Mouse (Mus musculus): ENCODE measurements at regions not wholly inside any gene's neighbourhood (a gene's known extent, or its start where the extent isn't known, plus 50 kb on each side); places are given as distances from the start of the nearest gene placed in this dataset.
"Not testable (repeated sequence)": the region's sequence is repeated elsewhere in the genome, so short reads cannot be mapped to it uniquely, and the experiment has no call there.

GRCm38 (mm10) chrX:105655591-105655990, 108.5 kb upstream of the Fgf16 start:
- H3K4me1 ChIP-seq (ENCODE audit: control insufficient read depth, insufficient read depth, low read length); H3K27ac ChIP-seq (ENCODE audit: insufficient read depth, low read length); DNase-seq; H3K4me3 ChIP-seq (replicated peaks; ENCODE audit: insufficient read depth, low read depth, low read length); H3K27me3 ChIP-seq (ENCODE audit: control insufficient read depth, insufficient read depth, low read length): not testable (repeated sequence)
- 88% methylated on average over 2 of the region's 2 CpGs for WGBS

GRCm38 (mm10) chrX:105670531-105670930, 93.5 kb upstream of the Fgf16 start:
- Histone ChIP-seq H3K4me1 (ENCODE audit: control insufficient read depth, insufficient read depth, low read length) (no peaks in the 10 kb centered on the region), H3K27me3 (ENCODE audit: control insufficient read depth, insufficient read depth, low read length) (no peaks in the 10 kb centered on the region), H3K4me3 (replicated peaks; ENCODE audit: insufficient read depth, low read depth, low read length) (no peak overlapping the region), H3K27ac (ENCODE audit: insufficient read depth, low read length) (no peak overlapping the region)
- TF ChIP-seq POLR2A (IDR thresholded peaks at IDR 0.05; ENCODE audit: borderline replicate concordance, insufficient read depth, low read length) (no peak), CTCF (IDR thresholded peaks at IDR 0.05; ENCODE audit: borderline replicate concordance, insufficient read depth, low read depth, low read length) (no peak)
- no peak for DNase-seq
- 75% methylated on average over 2 of the region's 2 CpGs for WGBS

- Histone ChIP-seq H3K4me3 (replicated peaks; ENCODE audit: insufficient read depth, low read depth, low read length) (no peak overlapping the region), H3K27ac (ENCODE audit: insufficient read depth, low read length) (no peak overlapping the region), H3K4me1 (ENCODE audit: control insufficient read depth, insufficient read depth, low read length) (no peaks in the 10 kb centered on the region), H3K27me3 (ENCODE audit: control insufficient read depth, insufficient read depth, low read length) (no peaks in the 10 kb centered on the region)
- DNase-seq, result no peak
- 53% methylated on average over 4 of the region's 4 CpGs for WGBS
- TF ChIP-seq POLR2A (IDR thresholded peaks at IDR 0.05; ENCODE audit: borderline replicate concordance, insufficient read depth, low read length) (no peak), CTCF (IDR thresholded peaks at IDR 0.05; ENCODE audit: borderline replicate concordance, insufficient read depth, low read depth, low read length) (no peak)
Measured at GRCm38 (mm10) chrX:105671247-105671646, 92.8 kb upstream of the Fgf16 start.

- Histone ChIP-seq H3K27ac (ENCODE audit: insufficient read depth, low read length) (no peak overlapping the region), H3K4me1 (ENCODE audit: control insufficient read depth, insufficient read depth, low read length) (no peaks in the 10 kb centered on the region), H3K4me3 (replicated peaks; ENCODE audit: insufficient read depth, low read depth, low read length) (no peak overlapping the region), H3K27me3 (ENCODE audit: control insufficient read depth, insufficient read depth, low read length) (no peaks in the 10 kb centered on the region)
- 70% methylated on average over 3 of the region's 3 CpGs for WGBS
- DNase-seq, result no peak
- TF ChIP-seq POLR2A (IDR thresholded peaks at IDR 0.05; ENCODE audit: borderline replicate concordance, insufficient read depth, low read length) (no peak), CTCF (IDR thresholded peaks at IDR 0.05; ENCODE audit: borderline replicate concordance, insufficient read depth, low read depth, low read length) (no peak)
Measured at GRCm38 (mm10) chrX:105674860-105675259, 89.2 kb upstream of the Fgf16 start.

GRCm38 (mm10) chrX:105683678-105684077, 80.4 kb upstream of the Fgf16 start:
- TF ChIP-seq CTCF (IDR thresholded peaks at IDR 0.05; ENCODE audit: borderline replicate concordance, insufficient read depth, low read depth, low read length) (no peak), POLR2A (IDR thresholded peaks at IDR 0.05; ENCODE audit: borderline replicate concordance, insufficient read depth, low read length) (no peak)
- H3K27ac ChIP-seq (ENCODE audit: insufficient read depth, low read length), result no peak overlapping the region
- DNase-seq, result no peak
- H3K4me3 ChIP-seq (replicated peaks; ENCODE audit: insufficient read depth, low read depth, low read length), result no peak overlapping the region
- 66% methylated on average over 8 of the region's 8 CpGs for WGBS
- peaks cover 6% of the 10 kb centered on the region; the same call in 1 of the 2 replicates for H3K4me1 ChIP-seq (ENCODE audit: control insufficient read depth, insufficient read depth, low read length)
- no peaks in the 10 kb centered on the region for H3K27me3 ChIP-seq (ENCODE audit: control insufficient read depth, insufficient read depth, low read length)

DNA sequence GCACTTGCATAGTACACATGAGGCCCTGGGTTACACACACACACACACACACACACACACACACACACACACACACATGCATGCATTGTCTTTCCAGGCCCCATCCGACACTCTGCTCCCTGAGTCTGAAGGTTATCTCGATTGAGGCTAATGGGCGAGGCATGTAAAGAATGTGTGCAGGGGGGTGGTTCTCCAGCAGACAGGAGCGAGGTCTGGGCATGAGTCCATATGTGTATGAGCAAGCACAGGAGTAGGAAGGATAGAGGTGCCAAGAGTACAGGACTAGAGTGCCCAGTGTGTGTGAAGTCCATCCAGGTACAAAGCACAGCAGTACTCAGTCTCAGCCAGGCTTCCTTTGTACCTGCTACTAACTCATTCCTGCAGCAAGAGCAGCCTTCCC, 79.6 kb upstream of the Fgf16 start:
- TF ChIP-seq POLR2A (IDR thresholded peaks at IDR 0.05; ENCODE audit: borderline replicate concordance, insufficient read depth, low read length), result no peak
- no peak for TF ChIP-seq CTCF (IDR thresholded peaks at IDR 0.05; ENCODE audit: borderline replicate concordance, insufficient read depth, low read depth, low read length)
- H3K27ac ChIP-seq (ENCODE audit: insufficient read depth, low read length), result no peak overlapping the region
- H3K27me3 ChIP-seq (ENCODE audit: control insufficient read depth, insufficient read depth, low read length), result no peaks in the 10 kb centered on the region
- 41% methylated on average over 4 of the region's 4 CpGs for WGBS
- peak; percentile 10 to 25 for DNase-seq
- no peak overlapping the region for H3K4me3 ChIP-seq (replicated peaks; ENCODE audit: insufficient read depth, low read depth, low read length)
- H3K4me1 ChIP-seq (ENCODE audit: control insufficient read depth, insufficient read depth, low read length), result peaks cover 6% of the 10 kb centered on the region; the same call in 1 of the 2 replicates

DNA sequence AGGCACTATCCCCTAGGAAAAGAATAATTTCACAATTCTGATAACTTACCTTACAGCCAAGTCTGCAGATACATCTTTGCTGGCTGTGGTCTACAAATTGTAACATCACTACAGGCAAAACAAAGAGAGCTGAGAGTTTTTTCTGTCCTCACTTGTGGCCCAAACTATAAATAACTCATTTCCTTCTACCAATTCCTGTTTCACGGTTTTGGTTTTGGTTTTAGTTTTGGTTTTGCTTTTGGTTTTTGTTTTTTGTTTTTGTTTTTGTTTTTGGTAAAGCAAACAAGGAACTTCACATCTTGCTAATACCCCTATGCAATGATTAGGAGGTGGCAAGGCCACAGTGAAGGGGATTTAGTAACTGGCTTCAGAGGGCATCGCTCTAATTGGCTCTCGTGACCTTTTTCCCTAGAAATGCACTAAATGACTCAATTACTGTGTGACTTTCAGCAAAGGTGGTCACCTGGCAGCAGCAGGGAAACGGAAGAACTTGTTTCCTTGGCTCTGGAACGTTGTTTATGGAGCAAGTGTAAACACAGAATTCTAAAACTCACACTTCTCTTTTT, 53.3 kb upstream of the Fgf16 start:
- no peak for DNase-seq
- WGBS, result 78% methylated on average over 5 of the region's 5 CpGs
- no peaks in the 10 kb centered on the region for H3K4me1 ChIP-seq (ENCODE audit: control insufficient read depth, insufficient read depth, low read length)
- TF ChIP-seq POLR2A (IDR thresholded peaks at IDR 0.05; ENCODE audit: borderline replicate concordance, insufficient read depth, low read length) (no peak), CTCF (IDR thresholded peaks at IDR 0.05; ENCODE audit: borderline replicate concordance, insufficient read depth, low read depth, low read length) (no peak)
- no peak overlapping the region for H3K4me3 ChIP-seq (replicated peaks; ENCODE audit: insufficient read depth, low read depth, low read length)
- no peak overlapping the region for H3K27ac ChIP-seq (ENCODE audit: insufficient read depth, low read length)
- no peaks in the 10 kb centered on the region for H3K27me3 ChIP-seq (ENCODE audit: control insufficient read depth, insufficient read depth, low read length)

Data from cerebellum, adult 2 months (tissue).